Mouse (Mus musculus): ENCODE data around the gene Gpd1l. TPM values are rescaled to one million over a fixed set of nuclear protein-coding genes. Genes with fewer than 3 reads are reported as not detected.

Gpd1l gene
- total RNA-seq, 1 experiment: 14.2 TPM

DNA sequence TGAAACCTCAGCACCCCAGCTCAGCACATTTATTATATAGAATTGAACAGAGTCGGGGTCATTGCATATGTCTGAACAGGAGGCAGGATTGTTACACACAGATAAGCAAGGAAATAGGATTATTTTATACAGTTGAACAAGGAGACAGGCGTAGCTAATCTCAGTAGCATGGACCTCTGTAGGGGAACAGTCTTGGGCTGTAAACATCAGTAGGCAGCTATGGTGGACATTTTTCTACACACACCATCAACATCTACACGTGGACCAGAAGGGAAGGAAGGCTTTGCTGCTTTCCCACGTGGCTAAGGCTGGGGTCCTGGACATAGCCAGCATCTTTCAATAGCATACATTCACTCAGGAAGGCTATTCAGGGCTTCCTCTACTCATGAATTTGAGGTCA lies 37.9 kb downstream of the Gpd1l start:
- no peaks in the 10 kb centered on the region for H3K36me3 ChIP-seq (ENCODE audit: control insufficient read depth, insufficient read depth, low read length, poor library complexity, severe bottlenecking)
- H3K27ac ChIP-seq (ENCODE audit: insufficient read depth, low read depth, low read length, poor library complexity, severe bottlenecking): no peak overlapping the region
- no peak overlapping the region for H3K4me3 ChIP-seq (ENCODE audit: insufficient read depth in 1 of 2, low read depth in 1 of 2, low read length in 2 of 2, poor library complexity in 1 of 2, severe bottlenecking in 1 of 2)
- DNase-seq (ENCODE audit: low read depth, low spot score): no peak
- H3K9me3 ChIP-seq (ENCODE audit: control insufficient read depth, insufficient read depth, low read depth, low read length): no peaks in the 10 kb centered on the region
- TF ChIP-seq HCFC1 (IDR thresholded peaks at IDR 0.05; ENCODE audit: borderline replicate concordance, insufficient read depth, low read length) (no peak), MAFK (IDR thresholded peaks at IDR 0.05; ENCODE audit: insufficient read depth, low read depth, low read length) (no peak), ZC3H11A (IDR thresholded peaks at IDR 0.05; ENCODE audit: borderline replicate concordance, low read depth, low read length) (no peak), CHD2 (IDR thresholded peaks at IDR 0.05; ENCODE audit: low read depth, low read length) (no peak), ZNF384 (IDR thresholded peaks at IDR 0.05; ENCODE audit: low read depth, low read length) (no peak)
- H3K9ac ChIP-seq (ENCODE audit: insufficient read depth, low read depth, low read length, poor library complexity, severe bottlenecking): no peak overlapping the region
- in situ Hi-C loops (cut with MboI; ENCODE audit: low sequenced_read_pairs in 2 of 2, unreplicated experiment in 2 of 2): no loop called here
- H3K4me1 ChIP-seq (ENCODE audit: control insufficient read depth in 2 of 2, insufficient read depth in 2 of 2, low read length in 2 of 2, poor library complexity in 1 of 2): no peaks in the 10 kb centered on the region

- TF ChIP-seq ZNF384 (IDR thresholded peaks at IDR 0.05; ENCODE audit: low read depth, low read length) (no peak), CHD2 (IDR thresholded peaks at IDR 0.05; ENCODE audit: low read depth, low read length) (no peak), MAFK (IDR thresholded peaks at IDR 0.05; ENCODE audit: insufficient read depth, low read depth, low read length) (no peak), HCFC1 (IDR thresholded peaks at IDR 0.05; ENCODE audit: borderline replicate concordance, insufficient read depth, low read length) (no peak), ZC3H11A (IDR thresholded peaks at IDR 0.05; ENCODE audit: borderline replicate concordance, low read depth, low read length) (no peak)
- no peaks in the 10 kb centered on the region for H3K4me1 ChIP-seq (ENCODE audit: control insufficient read depth in 2 of 2, insufficient read depth in 2 of 2, low read length in 2 of 2, poor library complexity in 1 of 2)
- no peak overlapping the region for H3K4me3 ChIP-seq (ENCODE audit: insufficient read depth in 1 of 2, low read depth in 1 of 2, low read length in 2 of 2, poor library complexity in 1 of 2, severe bottlenecking in 1 of 2)
- H3K9me3 ChIP-seq (ENCODE audit: control insufficient read depth, insufficient read depth, low read depth, low read length): no peaks in the 10 kb centered on the region
- no peak overlapping the region for H3K9ac ChIP-seq (ENCODE audit: insufficient read depth, low read depth, low read length, poor library complexity, severe bottlenecking)
- DNase-seq (ENCODE audit: low read depth, low spot score): no peak
- in situ Hi-C loops (cut with MboI; ENCODE audit: low sequenced_read_pairs in 2 of 2, unreplicated experiment in 2 of 2): no loop called here
- no peaks in the 10 kb centered on the region for H3K36me3 ChIP-seq (ENCODE audit: control insufficient read depth, insufficient read depth, low read length, poor library complexity, severe bottlenecking)
- H3K27ac ChIP-seq (ENCODE audit: insufficient read depth, low read depth, low read length, poor library complexity, severe bottlenecking): no peak overlapping the region
These were observed 40.8 kb downstream of the Gpd1l start for GRCm38 (mm10) chr9:114892974-114893373.

- TF ChIP-seq ZNF384 (IDR thresholded peaks at IDR 0.05; ENCODE audit: low read depth, low read length): no peak
- Histone ChIP-seq H3K27ac (ENCODE audit: insufficient read depth, low read depth, low read length, poor library complexity, severe bottlenecking) (no peak overlapping the region), H3K9me3 (ENCODE audit: control insufficient read depth, insufficient read depth, low read depth, low read length) (no peaks in the 10 kb centered on the region), H3K36me3 (ENCODE audit: control insufficient read depth, insufficient read depth, low read length, poor library complexity, severe bottlenecking) (no peaks in the 10 kb centered on the region), H3K9ac (ENCODE audit: insufficient read depth, low read depth, low read length, poor library complexity, severe bottlenecking) (no peak overlapping the region), H3K4me1 (ENCODE audit: control insufficient read depth in 2 of 2, insufficient read depth in 2 of 2, low read length in 2 of 2, poor library complexity in 1 of 2) (no peaks in the 10 kb centered on the region), H3K4me3 (ENCODE audit: insufficient read depth in 1 of 2, low read depth in 1 of 2, low read length in 2 of 2, poor library complexity in 1 of 2, severe bottlenecking in 1 of 2) (no peak overlapping the region)
- no peak for DNase-seq (ENCODE audit: low read depth, low spot score)
- in situ Hi-C loops (cut with MboI; ENCODE audit: low sequenced_read_pairs in 2 of 2, unreplicated experiment in 2 of 2): no loop called here
These were observed 43.4 kb downstream of the Gpd1l start for GRCm38 (mm10) chr9:114890377-114890776.

GRCm38 (mm10) chr9:114888856-114889407 lies 44.9 kb downstream of the Gpd1l start:
- Histone ChIP-seq H3K9me3 (ENCODE audit: control insufficient read depth, insufficient read depth, low read depth, low read length) (no peaks in the 10 kb centered on the region), H3K4me3 (ENCODE audit: insufficient read depth in 1 of 2, low read depth in 1 of 2, low read length in 2 of 2, poor library complexity in 1 of 2, severe bottlenecking in 1 of 2) (no peak overlapping the region), H3K4me1 (ENCODE audit: control insufficient read depth in 2 of 2, insufficient read depth in 2 of 2, low read length in 2 of 2, poor library complexity in 1 of 2) (no peaks in the 10 kb centered on the region), H3K27ac (ENCODE audit: insufficient read depth, low read depth, low read length, poor library complexity, severe bottlenecking) (no peak overlapping the region), H3K36me3 (ENCODE audit: control insufficient read depth, insufficient read depth, low read length, poor library complexity, severe bottlenecking) (no peaks in the 10 kb centered on the region), H3K9ac (ENCODE audit: insufficient read depth, low read depth, low read length, poor library complexity, severe bottlenecking) (no peak overlapping the region)
- no peak for TF ChIP-seq MAFK (IDR thresholded peaks at IDR 0.05; ENCODE audit: insufficient read depth, low read depth, low read length)
- TF ChIP-seq ZNF384 (IDR thresholded peaks at IDR 0.05; ENCODE audit: low read depth, low read length): no peak
- 0 out of 2 replicates have a peak, but pooled peaks have one; percentile 2 for TF ChIP-seq ZC3H11A (IDR thresholded peaks at IDR 0.05; ENCODE audit: borderline replicate concordance, low read depth, low read length)
- no peak for TF ChIP-seq CHD2 (IDR thresholded peaks at IDR 0.05; ENCODE audit: low read depth, low read length)
- TF ChIP-seq HCFC1 (IDR thresholded peaks at IDR 0.05; ENCODE audit: borderline replicate concordance, insufficient read depth, low read length): no peak
- in situ Hi-C loops (cut with MboI; ENCODE audit: low sequenced_read_pairs in 2 of 2, unreplicated experiment in 2 of 2): no loop called here
- peak; percentile 15 for DNase-seq (ENCODE audit: low read depth, low spot score)

GRCm38 (mm10) chr9:114887699-114888098 lies 46.1 kb downstream of the Gpd1l start:
- H3K4me3 ChIP-seq (ENCODE audit: insufficient read depth in 1 of 2, low read depth in 1 of 2, low read length in 2 of 2, poor library complexity in 1 of 2, severe bottlenecking in 1 of 2): no peak overlapping the region
- no peaks in the 10 kb centered on the region for H3K9me3 ChIP-seq (ENCODE audit: control insufficient read depth, insufficient read depth, low read depth, low read length)
- DNase-seq (ENCODE audit: low read depth, low spot score): peak; percentile 29
- no peak overlapping the region for H3K9ac ChIP-seq (ENCODE audit: insufficient read depth, low read depth, low read length, poor library complexity, severe bottlenecking)
- in situ Hi-C loops (cut with MboI; ENCODE audit: low sequenced_read_pairs in 2 of 2, unreplicated experiment in 2 of 2): no loop called here
- no peaks in the 10 kb centered on the region for H3K36me3 ChIP-seq (ENCODE audit: control insufficient read depth, insufficient read depth, low read length, poor library complexity, severe bottlenecking)
- H3K4me1 ChIP-seq (ENCODE audit: control insufficient read depth in 2 of 2, insufficient read depth in 2 of 2, low read length in 2 of 2, poor library complexity in 1 of 2): no peaks in the 10 kb centered on the region
- 0 out of 2 replicates have a peak, but pooled peaks have one; percentile 1 for TF ChIP-seq ZC3H11A (IDR thresholded peaks at IDR 0.05; ENCODE audit: borderline replicate concordance, low read depth, low read length)
- no peak for TF ChIP-seq ZNF384 (IDR thresholded peaks at IDR 0.05; ENCODE audit: low read depth, low read length)
- no peak overlapping the region for H3K27ac ChIP-seq (ENCODE audit: insufficient read depth, low read depth, low read length, poor library complexity, severe bottlenecking)
